Mouse (Mus musculus): ENCODE results near the gene Ppl. TPM values are rescaled to one million over a fixed set of nuclear protein-coding genes. Genes with fewer than 3 reads are reported as not detected.
A peak's percentile ranks its signal among the peaks of the same experiment; 100 is the strongest.

The Ppl gene
- polyA plus RNA-seq, 1 experiment from 2014 or later: 1.6 TPM

DNA sequence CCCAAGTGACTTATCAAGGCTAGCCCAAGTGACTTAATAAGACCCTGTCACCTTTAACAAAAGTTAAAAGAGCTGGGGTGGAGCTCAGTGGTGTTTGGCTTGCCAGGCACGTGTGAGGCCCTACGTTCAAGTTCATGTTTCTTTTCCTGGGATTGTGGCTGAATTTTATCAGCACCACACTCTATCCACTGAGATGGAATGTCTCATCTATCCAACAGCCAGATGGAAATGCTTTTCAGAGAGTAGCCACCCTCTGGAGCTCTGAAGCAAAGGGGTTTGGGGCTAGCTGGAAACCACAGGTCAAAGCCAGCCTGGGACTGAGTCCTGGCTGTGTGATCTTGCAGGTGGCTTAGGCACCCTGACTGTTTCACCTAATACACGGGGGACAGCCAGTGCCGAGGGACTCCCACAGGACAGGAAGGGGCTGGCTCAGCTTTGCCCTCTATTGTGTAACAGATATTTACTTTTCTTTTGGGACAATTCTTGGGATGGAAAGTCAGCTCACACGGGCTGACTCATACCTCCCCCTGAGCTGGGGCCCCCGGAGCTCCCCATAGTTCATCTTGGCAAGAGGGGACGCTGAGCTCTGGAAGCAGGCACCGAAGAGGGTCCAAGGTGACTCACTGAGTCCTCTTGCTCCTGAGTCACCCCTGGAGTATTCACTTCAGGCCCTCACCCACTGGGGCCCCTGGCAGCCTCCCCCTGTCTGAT is 3.5 kb upstream of the Ppl start:
- Histone ChIP-seq H3K27ac (replicated peaks; ENCODE audit: low read depth, low read length) (no peak overlapping the region), H3K4me3 (ENCODE audit: low read depth, low read length) (no peak overlapping the region), H3K9ac (ENCODE audit: low read length) (no peak overlapping the region), H3K36me3 (ENCODE audit: control insufficient read depth, insufficient read depth, low read length) (no peaks in the 10 kb centered on the region), H3K4me2 (ENCODE audit: low read depth, severe bottlenecking) (no peak overlapping the region), H3K4me1 (ENCODE audit: control insufficient read depth, insufficient read depth, low read length) (0 out of 2 replicates have a peak, but pooled peaks cover 5% of the 10 kb centered on the region), H3K9me3 (ENCODE audit: control insufficient read depth, low read length) (no peaks in the 10 kb centered on the region), H3K27me3 (ENCODE audit: control insufficient read depth, insufficient read depth, low read length) (peaks cover 33% of the 10 kb centered on the region)
- DNase-seq (ENCODE audit: low spot score): no peak
- no peak for ATAC-seq (ENCODE audit: insufficient number of reproducible peaks, low FRiP score, low TSS enrichment, low read depth)
- WGBS: 77% methylated on average over 8 of the region's 8 CpGs

DNA sequence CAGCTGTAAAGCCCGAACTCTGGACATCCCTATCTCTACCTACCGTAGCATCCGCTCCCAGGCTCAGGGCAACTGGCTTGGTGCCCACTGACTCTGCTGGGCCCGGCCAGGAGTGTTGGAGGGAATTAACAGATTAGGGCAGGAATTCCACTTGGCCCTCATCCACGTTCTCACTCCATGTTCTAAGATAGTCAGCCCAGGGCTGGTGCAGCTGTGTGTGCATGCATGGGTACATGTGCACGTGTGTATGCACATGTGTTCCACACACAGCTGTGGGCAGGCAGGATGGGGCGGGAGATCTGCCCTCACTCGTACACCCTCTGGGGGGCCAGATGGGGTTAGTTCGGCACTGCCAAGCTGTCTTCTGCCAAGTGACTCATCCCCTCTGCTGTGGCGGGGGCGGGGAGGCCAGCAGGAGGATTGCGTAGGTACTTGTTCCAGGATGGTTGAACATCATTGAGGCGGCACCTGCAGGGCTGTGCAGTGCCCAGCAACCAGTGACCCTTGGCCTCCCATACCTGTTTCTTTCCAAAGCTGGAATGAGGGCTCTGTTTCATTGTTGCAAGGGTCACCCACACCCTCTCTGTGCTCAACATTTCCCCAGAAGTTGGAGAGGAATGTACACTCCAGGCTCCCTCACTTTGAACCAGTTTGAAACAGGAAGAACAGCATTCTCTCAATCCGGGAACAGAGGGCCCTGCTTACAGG is 2.6 kb upstream of the Ppl start:
- 0 out of 2 replicates have a peak, but pooled peaks cover 5% of the 10 kb centered on the region for H3K4me1 ChIP-seq (ENCODE audit: control insufficient read depth, insufficient read depth, low read length)
- 76% methylated on average over 14 of the region's 14 CpGs for WGBS
- no peaks in the 10 kb centered on the region for H3K9me3 ChIP-seq (ENCODE audit: control insufficient read depth, low read length)
- H3K27me3 ChIP-seq (ENCODE audit: control insufficient read depth, insufficient read depth, low read length): peaks cover 43% of the 10 kb centered on the region
- no peak overlapping the region for H3K27ac ChIP-seq (replicated peaks; ENCODE audit: low read depth, low read length)
- H3K36me3 ChIP-seq (ENCODE audit: control insufficient read depth, insufficient read depth, low read length): no peaks in the 10 kb centered on the region
- no peak overlapping the region for H3K9ac ChIP-seq (ENCODE audit: low read length)
- no peak for DNase-seq (ENCODE audit: low spot score)
- no peak overlapping the region for H3K4me3 ChIP-seq (ENCODE audit: low read depth, low read length)
- ATAC-seq (ENCODE audit: insufficient number of reproducible peaks, low FRiP score, low TSS enrichment, low read depth): no peak
- no peak overlapping the region for H3K4me2 ChIP-seq (ENCODE audit: low read depth, severe bottlenecking)

GRCm38 (mm10) chr16:5131251-5131922 is 834 bp downstream of the Ppl start:
- H3K9me3 ChIP-seq (ENCODE audit: control insufficient read depth, low read length): no peaks in the 10 kb centered on the region
- DNase-seq (ENCODE audit: low spot score) (peak; percentile 24), ATAC-seq (ENCODE audit: insufficient number of reproducible peaks, low FRiP score, low TSS enrichment, low read depth) (no peak)
- H3K36me3 ChIP-seq (ENCODE audit: control insufficient read depth, insufficient read depth, low read length): no peaks in the 10 kb centered on the region
- 4% methylated on average over 25 of the region's 25 CpGs for WGBS
- H3K4me2 ChIP-seq (ENCODE audit: low read depth, severe bottlenecking): 0 out of 2 replicates have a peak overlapping the region, but pooled peaks have one; percentile 56
- no peak overlapping the region for H3K27ac ChIP-seq (replicated peaks; ENCODE audit: low read depth, low read length)
- peaks cover 47% of the 10 kb centered on the region for H3K27me3 ChIP-seq (ENCODE audit: control insufficient read depth, insufficient read depth, low read length)
- no peak overlapping the region for H3K9ac ChIP-seq (ENCODE audit: low read length)
- H3K4me1 ChIP-seq (ENCODE audit: control insufficient read depth, insufficient read depth, low read length): 0 out of 2 replicates have a peak, but pooled peaks cover 3% of the 10 kb centered on the region
- H3K4me3 ChIP-seq (ENCODE audit: low read depth, low read length): peak overlapping the region; percentile 37; the same call in 1 of the 2 replicates

DNA sequence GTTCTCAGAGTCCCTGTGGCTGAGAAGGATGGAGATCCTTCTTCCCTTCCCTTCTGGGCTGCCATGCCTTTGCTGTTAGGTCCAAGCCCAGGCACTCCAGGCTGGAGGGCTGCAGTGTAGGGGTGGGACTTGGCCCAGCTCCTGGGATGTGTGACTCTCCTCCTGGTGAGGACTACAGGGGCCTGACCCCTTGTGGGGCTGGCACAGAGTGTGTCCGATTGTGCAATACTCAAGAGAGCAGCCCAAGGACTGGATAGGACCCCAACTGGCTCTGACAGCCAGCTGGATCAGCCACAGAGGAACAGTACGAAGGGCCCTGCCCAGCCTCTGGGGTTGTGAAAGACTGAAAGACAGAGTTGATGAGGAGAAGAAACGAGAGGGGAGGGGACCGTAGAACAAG is 1.5 kb downstream of the Ppl start:
- H3K9me3 ChIP-seq (ENCODE audit: control insufficient read depth, low read length): no peaks in the 10 kb centered on the region
- no peak overlapping the region for H3K27ac ChIP-seq (replicated peaks; ENCODE audit: low read depth, low read length)
- no peaks in the 10 kb centered on the region for H3K36me3 ChIP-seq (ENCODE audit: control insufficient read depth, insufficient read depth, low read length)
- no peak overlapping the region for H3K4me3 ChIP-seq (ENCODE audit: low read depth, low read length)
- H3K27me3 ChIP-seq (ENCODE audit: control insufficient read depth, insufficient read depth, low read length): peaks cover 47% of the 10 kb centered on the region
- H3K9ac ChIP-seq (ENCODE audit: low read length): no peak overlapping the region
- ATAC-seq (ENCODE audit: insufficient number of reproducible peaks, low FRiP score, low TSS enrichment, low read depth) (no peak), DNase-seq (ENCODE audit: low spot score) (no peak)
- H3K4me1 ChIP-seq (ENCODE audit: control insufficient read depth, insufficient read depth, low read length): 0 out of 2 replicates have a peak, but pooled peaks cover 3% of the 10 kb centered on the region
- 18% methylated on average over 4 of the region's 4 CpGs for WGBS
- H3K4me2 ChIP-seq (ENCODE audit: low read depth, severe bottlenecking): no peak overlapping the region

GRCm38 (mm10) chr16:5130196-5130595 is 2.0 kb downstream of the Ppl start:
- DNase-seq (ENCODE audit: low spot score) (no peak), ATAC-seq (ENCODE audit: insufficient number of reproducible peaks, low FRiP score, low TSS enrichment, low read depth) (no peak)
- no peaks in the 10 kb centered on the region for H3K9me3 ChIP-seq (ENCODE audit: control insufficient read depth, low read length)
- no peaks in the 10 kb centered on the region for H3K36me3 ChIP-seq (ENCODE audit: control insufficient read depth, insufficient read depth, low read length)
- no peak overlapping the region for H3K27ac ChIP-seq (replicated peaks; ENCODE audit: low read depth, low read length)
- no peak overlapping the region for H3K4me2 ChIP-seq (ENCODE audit: low read depth, severe bottlenecking)
- H3K4me1 ChIP-seq (ENCODE audit: control insufficient read depth, insufficient read depth, low read length): 0 out of 2 replicates have a peak, but pooled peaks cover 3% of the 10 kb centered on the region
- 61% methylated on average over 2 of the region's 2 CpGs for WGBS
- H3K9ac ChIP-seq (ENCODE audit: low read length): no peak overlapping the region
- H3K4me3 ChIP-seq (ENCODE audit: low read depth, low read length): no peak overlapping the region
- peaks cover 47% of the 10 kb centered on the region for H3K27me3 ChIP-seq (ENCODE audit: control insufficient read depth, insufficient read depth, low read length)

DNA sequence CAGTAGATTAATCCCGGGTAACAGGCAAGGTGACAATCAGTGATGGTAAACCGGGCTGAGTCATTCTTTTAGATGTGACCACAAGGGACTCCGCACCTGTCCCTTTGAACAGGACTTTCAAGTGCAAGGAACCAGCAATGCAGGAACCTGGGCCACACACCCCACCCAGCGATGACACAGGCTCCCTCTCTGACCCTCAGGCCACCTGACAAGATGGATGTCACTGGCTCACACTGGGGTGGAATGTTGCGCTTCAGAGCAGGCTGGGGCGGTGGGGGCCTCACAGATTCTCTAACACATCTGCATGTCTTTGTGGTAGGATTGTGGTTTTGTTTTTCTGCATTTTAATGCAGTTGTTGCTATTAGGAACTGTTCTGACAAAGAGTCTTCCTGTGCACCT is 8.7 kb downstream of the Ppl start:
- Histone ChIP-seq H3K4me1 (ENCODE audit: control insufficient read depth, insufficient read depth, low read length) (no peaks in the 10 kb centered on the region), H3K9me3 (ENCODE audit: control insufficient read depth, low read length) (no peaks in the 10 kb centered on the region), H3K36me3 (ENCODE audit: control insufficient read depth, insufficient read depth, low read length) (no peaks in the 10 kb centered on the region), H3K27me3 (ENCODE audit: control insufficient read depth, insufficient read depth, low read length) (0 out of 2 replicates have a peak, but pooled peaks cover 4% of the 10 kb centered on the region), H3K9ac (ENCODE audit: low read length) (no peak overlapping the region), H3K4me2 (ENCODE audit: low read depth, severe bottlenecking) (no peak overlapping the region), H3K27ac (replicated peaks; ENCODE audit: low read depth, low read length) (no peak overlapping the region), H3K4me3 (ENCODE audit: low read depth, low read length) (no peak overlapping the region)
- ATAC-seq (ENCODE audit: insufficient number of reproducible peaks, low FRiP score, low TSS enrichment, low read depth) (no peak), DNase-seq (ENCODE audit: low spot score) (no peak)
- 44% methylated on average over 6 of the region's 6 CpGs for WGBS

DNA sequence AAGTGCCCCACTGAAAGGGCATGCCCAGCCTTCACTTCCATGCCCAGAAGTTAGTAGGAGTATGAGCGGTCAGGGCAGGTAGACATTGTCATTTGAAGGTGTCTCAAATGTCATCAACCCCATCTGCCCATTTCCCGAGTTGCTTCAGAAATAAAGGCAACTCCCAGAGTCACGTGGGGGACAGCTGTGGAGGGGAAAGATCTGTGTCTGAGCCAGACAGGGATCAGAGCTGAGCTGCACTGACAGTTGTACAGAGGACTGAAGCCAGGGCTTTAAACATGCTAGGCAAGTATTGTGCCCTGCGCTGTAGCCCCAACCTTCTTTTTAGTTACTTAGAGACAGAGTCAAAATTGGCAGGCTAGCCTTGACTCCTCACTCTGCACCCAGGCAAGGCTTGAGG is 12.4 kb downstream of the Ppl start:
- H3K36me3 ChIP-seq (ENCODE audit: control insufficient read depth, insufficient read depth, low read length): no peaks in the 10 kb centered on the region
- no peak overlapping the region for H3K4me3 ChIP-seq (ENCODE audit: low read depth, low read length)
- no peaks in the 10 kb centered on the region for H3K9me3 ChIP-seq (ENCODE audit: control insufficient read depth, low read length)
- ATAC-seq (ENCODE audit: insufficient number of reproducible peaks, low FRiP score, low TSS enrichment, low read depth) (no peak), DNase-seq (ENCODE audit: low spot score) (no peak)
- H3K27me3 ChIP-seq (ENCODE audit: control insufficient read depth, insufficient read depth, low read length): 0 out of 2 replicates have a peak, but pooled peaks cover 4% of the 10 kb centered on the region
- no peak overlapping the region for H3K4me2 ChIP-seq (ENCODE audit: low read depth, severe bottlenecking)
- no peaks in the 10 kb centered on the region for H3K4me1 ChIP-seq (ENCODE audit: control insufficient read depth, insufficient read depth, low read length)
- no peak overlapping the region for H3K27ac ChIP-seq (replicated peaks; ENCODE audit: low read depth, low read length)
- H3K9ac ChIP-seq (ENCODE audit: low read length): no peak overlapping the region
- 83% methylated on average over 4 of the region's 4 CpGs for WGBS

- no peak for ATAC-seq (ENCODE audit: insufficient number of reproducible peaks, low FRiP score, low TSS enrichment, low read depth)
- no peaks in the 10 kb centered on the region for H3K4me1 ChIP-seq (ENCODE audit: control insufficient read depth, insufficient read depth, low read length)
- no peak overlapping the region for H3K4me3 ChIP-seq (ENCODE audit: low read depth, low read length)
- WGBS: 75% methylated on average over 4 of the region's 4 CpGs
- 0 out of 2 replicates have a peak, but pooled peaks cover 4% of the 10 kb centered on the region for H3K27me3 ChIP-seq (ENCODE audit: control insufficient read depth, insufficient read depth, low read length)
- no peak overlapping the region for H3K9ac ChIP-seq (ENCODE audit: low read length)
- no peak overlapping the region for H3K27ac ChIP-seq (replicated peaks; ENCODE audit: low read depth, low read length)
- DNase-seq (ENCODE audit: low spot score): no peak
- H3K36me3 ChIP-seq (ENCODE audit: control insufficient read depth, insufficient read depth, low read length): no peaks in the 10 kb centered on the region
- no peaks in the 10 kb centered on the region for H3K9me3 ChIP-seq (ENCODE audit: control insufficient read depth, low read length)
- H3K4me2 ChIP-seq (ENCODE audit: low read depth, severe bottlenecking): no peak overlapping the region
These were observed 12.8 kb downstream of the Ppl start for GRCm38 (mm10) chr16:5119385-5119784.

All from limb, embryonic 11.5 days (tissue).